Mouse (Mus musculus) liver (tissue): ENCODE measurements around the gene Dync1li2.

Experiments
- DNase-seq: peaks from one replicate; pipeline ENCODE4 v3.0.0-alpha.2; 2020; ENCODE audit warnings: mixed read lengths

Gene Dync1li2

GRCm38 (mm10) chr8:104442299-104443124 lies at the start of gene Dync1li2:
TSS of gene Dync1li2 (minus strand) at chr8:104443047.
- DNase-seq: peak; percentile 93

- no peak for DNase-seq
These were observed 36.2 kb upstream of the Dync1li2 start for GRCm38 (mm10) chr8:104479091-104479490.

GRCm38 (mm10) chr8:104472465-104472864 lies 29.6 kb upstream of the Dync1li2 start:
- no peak for DNase-seq

GRCm38 (mm10) chr8:104467463-104467862 lies 24.6 kb upstream of the Dync1li2 start:
- DNase-seq: no peak

- DNase-seq: peak; percentile 31
These were observed 9.3 kb upstream of the Dync1li2 start for GRCm38 (mm10) chr8:104452177-104452576.

- DNase-seq: no peak
These were observed 5.9 kb upstream of the Dync1li2 start for GRCm38 (mm10) chr8:104448796-104449195.

GRCm38 (mm10) chr8:104446016-104446415 lies 3.2 kb upstream of the Dync1li2 start:
- no peak for DNase-seq

GRCm38 (mm10) chr8:104445248-104445647 lies 2.4 kb upstream of the Dync1li2 start:
- no peak for DNase-seq

- no peak for DNase-seq
These were observed 355 bp upstream of the Dync1li2 start for GRCm38 (mm10) chr8:104443125-104443679.

- no peak for DNase-seq
These were observed 1.2 kb downstream of the Dync1li2 start for GRCm38 (mm10) chr8:104441613-104442012.

GRCm38 (mm10) chr8:104439461-104439860 lies 3.4 kb downstream of the Dync1li2 start:
- DNase-seq: no peak

GRCm38 (mm10) chr8:104437494-104438135 lies 5.2 kb downstream of the Dync1li2 start:
- no peak for DNase-seq

GRCm38 (mm10) chr8:104436591-104436990 lies 6.3 kb downstream of the Dync1li2 start:
- no peak for DNase-seq

GRCm38 (mm10) chr8:104436038-104436437 lies 6.8 kb downstream of the Dync1li2 start:
- peak; percentile 58 for DNase-seq

- no peak for DNase-seq
These were observed 8.0 kb downstream of the Dync1li2 start for GRCm38 (mm10) chr8:104434826-104435354.

- DNase-seq: peak; percentile 39
These were observed 8.6 kb downstream of the Dync1li2 start for GRCm38 (mm10) chr8:104434275-104434674.

GRCm38 (mm10) chr8:104433191-104433842 lies 9.5 kb downstream of the Dync1li2 start:
- DNase-seq: no peak

GRCm38 (mm10) chr8:104432656-104433055 lies 10.2 kb downstream of the Dync1li2 start:
- no peak for DNase-seq

- no peak for DNase-seq
These were observed 12.6 kb downstream of the Dync1li2 start for GRCm38 (mm10) chr8:104430230-104430629.

GRCm38 (mm10) chr8:104427703-104428102 lies 15.1 kb downstream of the Dync1li2 start:
- DNase-seq: no peak

GRCm38 (mm10) chr8:104422313-104422712 lies 20.5 kb downstream of the Dync1li2 start:
- no peak for DNase-seq

GRCm38 (mm10) chr8:104416022-104416421 lies 26.8 kb downstream of the Dync1li2 start:
- no peak for DNase-seq

GRCm38 (mm10) chr8:104414204-104414603 lies 28.6 kb downstream of the Dync1li2 start:
- DNase-seq: no peak
